Mouse (Mus musculus): ENCODE measurements around the gene Lsm4.

- no peak for TF ChIP-seq MAZ (IDR thresholded peaks at IDR 0.05; ENCODE audit: low read depth, low read length)
- no peak for TF ChIP-seq POLR2A (IDR thresholded peaks at IDR 0.05; ENCODE audit: low read depth, low read length)
- no peak for TF ChIP-seq POLR2AphosphoS2 (IDR thresholded peaks at IDR 0.05; ENCODE audit: low read depth, low read length)
- no peak for TF ChIP-seq ZC3H11A (IDR thresholded peaks at IDR 0.05; ENCODE audit: low read depth, low read length)
- TF ChIP-seq USF1 (IDR thresholded peaks at IDR 0.05; ENCODE audit: low read depth, low read length): no peak
- no peak for TF ChIP-seq CTCF (conservative IDR thresholded peaks at IDR 0.05 in 1 of 2, IDR thresholded peaks at IDR 0.05 in 1 of 2; ENCODE audit: low read depth in 2 of 2, low read length in 2 of 2)
- no peak for TF ChIP-seq NRF1 (IDR thresholded peaks at IDR 0.05; ENCODE audit: low read depth, low read length)
- no peak for TF ChIP-seq TCF12 (IDR thresholded peaks at IDR 0.05; ENCODE audit: low read depth, low read length)
- TF ChIP-seq E2F4 (IDR thresholded peaks at IDR 0.05; ENCODE audit: insufficient replicate concordance, low read depth, low read length): no peak
- TF ChIP-seq SIN3A (IDR thresholded peaks at IDR 0.05; ENCODE audit: low read length): no peak
- TF ChIP-seq IRF4 (IDR thresholded peaks at IDR 0.05; ENCODE audit: low read depth, low read length): no peak
Measured at GRCm38 (mm10) chr8:70715086-70715485, 42.0 kb downstream of the Lsm4 start.
